21 mouse cellular contexts compared by ENCODE assay signal in genomic region chr5:33587498-33588058, GRCm38 (mm10). TPM values are rescaled to one million over a fixed set of nuclear protein-coding genes. Genes with fewer than 3 reads are reported as not detected.
DNase-seq lines count a peak whose midpoint lies in the region; ATAC-seq and TF ChIP-seq lines count a peak whose summit lies in the region.
"Had no signal": no experiment of that assay in that cellular context is flagged by ENCODE, and none has a peak within 500 bp of the region (broad histone marks: within the 10 kb centered on the region; RNA-seq: fewer than 3 reads in every experiment).

No protein-coding gene starts in this region.

- 82% methylated on average over 18 of the region's 18 CpGs for WGBS in intestine, postnatal 0 days
- WGBS in intestine, embryonic 15.5 days: 68% methylated on average over 18 of the region's 18 CpGs
- WGBS in hindbrain, embryonic 16.5 days: 40% methylated on average over 18 of the region's 18 CpGs
- 41% methylated on average over 18 of the region's 18 CpGs for WGBS in neural tube, embryonic 12.5 days
- WGBS in heart, embryonic 11.5 days (ENCODE audit: insufficient replicate concordance): 77% methylated on average over 18 of the region's 18 CpGs

- ATAC-seq in intestine, postnatal 0 days: 0 out of 2 replicates have a peak, but pooled peaks have one; percentile 21
- ATAC-seq in intestine, embryonic 15.5 days: no peak
- ATAC-seq in hindbrain, embryonic 16.5 days: 0 out of 2 replicates have a peak, but pooled peaks have one; percentile 31
- ATAC-seq in neural tube, embryonic 12.5 days (ENCODE audit: low FRiP score, low read depth): peak; percentile 46; the same call in 1 of the 2 replicates
- ATAC-seq in heart, embryonic 11.5 days (replicated peaks; ENCODE audit: insufficient number of reproducible peaks, low FRiP score, low TSS enrichment): no peak
- ATAC-seq: activated CD4-positive, CD25-positive, alpha-beta regulatory T cell, adult 4 months; forebrain, embryonic 13.5 days; forebrain, postnatal 0 days; inflammation-experienced regulatory T-cells, adult 6 months; Patski had no signal

- H3K9me3 ChIP-seq in intestine, postnatal 0 days (ENCODE audit: control insufficient read depth): no peaks in the 10 kb centered on the region
- no peaks in the 10 kb centered on the region for H3K9me3 ChIP-seq in intestine, embryonic 15.5 days
- no peaks in the 10 kb centered on the region for H3K9me3 ChIP-seq in hindbrain, embryonic 16.5 days (ENCODE audit: control insufficient read depth, low read length)
- H3K9me3 ChIP-seq in neural tube, embryonic 12.5 days: no peaks in the 10 kb centered on the region
- no peaks in the 10 kb centered on the region for H3K9me3 ChIP-seq in heart, embryonic 11.5 days (replicated peaks; ENCODE audit: control insufficient read depth, low read length)
- H3K9me3 ChIP-seq: embryonic facial prominence, embryonic 10.5 days; forebrain, embryonic 13.5 days had no signal

- no peaks in the 10 kb centered on the region for H3K27me3 ChIP-seq in intestine, postnatal 0 days (replicated peaks; ENCODE audit: control insufficient read depth, insufficient read depth, low read length)
- H3K27me3 ChIP-seq in intestine, embryonic 15.5 days (replicated peaks): no peaks in the 10 kb centered on the region
- H3K27me3 ChIP-seq in hindbrain, embryonic 16.5 days (replicated peaks; ENCODE audit: control insufficient read depth, insufficient read depth, low read length): peaks cover 2% of the 10 kb centered on the region; the same call in 1 of the 2 replicates
- H3K27me3 ChIP-seq in neural tube, embryonic 12.5 days (replicated peaks): no peaks in the 10 kb centered on the region
- peaks cover 6% of the 10 kb centered on the region for H3K27me3 ChIP-seq in heart, embryonic 11.5 days (ENCODE audit: control insufficient read depth, insufficient read depth, low read length)
- H3K27me3 ChIP-seq: Patski had no signal

- intact Hi-C loops in gastrocnemius, adult 2 months (cut with DNase I): loop anchor here (2.0 kb wide), 1 partner anchor 45 kb away; no protein-coding TSS in a partner anchor
- intact Hi-C loops in gastrocnemius, postnatal 14 days (cut with DNase I; ENCODE audit: low total_unique reads): loop anchor here (2.0 to 5.0 kb wide), 2 partner anchors 45 to 191 kb away; no protein-coding TSS in a partner anchor

- H3K27ac ChIP-seq in gastrocnemius, adult 2 months: no peak overlapping the region
- H3K27ac ChIP-seq in intestine, postnatal 0 days (ENCODE audit: low read depth, low read length): no peak overlapping the region
- H3K27ac ChIP-seq in intestine, embryonic 15.5 days: no peak overlapping the region
- no peak overlapping the region for H3K27ac ChIP-seq in hindbrain, embryonic 16.5 days (ENCODE audit: low read depth, low read length)
- H3K27ac ChIP-seq in neural tube, embryonic 12.5 days: no peak overlapping the region
- no peak overlapping the region for H3K27ac ChIP-seq in heart, embryonic 11.5 days (ENCODE audit: low read depth, low read length)
- H3K27ac ChIP-seq: embryonic facial prominence, embryonic 10.5 days; forebrain, embryonic 13.5 days had no signal

- no peaks in the 10 kb centered on the region for H3K4me1 ChIP-seq in intestine, postnatal 0 days (replicated peaks; ENCODE audit: control insufficient read depth, insufficient read depth, low read length)
- H3K4me1 ChIP-seq in intestine, embryonic 15.5 days (replicated peaks): no peaks in the 10 kb centered on the region
- H3K4me1 ChIP-seq in hindbrain, embryonic 16.5 days (ENCODE audit: control insufficient read depth, insufficient read depth, low read depth, low read length): peaks cover 9% of the 10 kb centered on the region
- peaks cover 10% of the 10 kb centered on the region; the same call in 1 of the 2 replicates for H3K4me1 ChIP-seq in neural tube, embryonic 12.5 days
- no peaks in the 10 kb centered on the region; the same call in 1 of the 2 replicates for H3K4me1 ChIP-seq in heart, embryonic 11.5 days (ENCODE audit: control insufficient read depth, insufficient read depth, low read length)
- H3K4me1 ChIP-seq: forebrain, embryonic 13.5 days had no signal

- H3K4me3 ChIP-seq in gastrocnemius, adult 2 months: no peak overlapping the region
- H3K4me3 ChIP-seq in intestine, postnatal 0 days (ENCODE audit: low read depth, low read length): no peak overlapping the region
- H3K4me3 ChIP-seq in intestine, embryonic 15.5 days (replicated peaks): no peak overlapping the region
- H3K4me3 ChIP-seq in hindbrain, embryonic 16.5 days (ENCODE audit: low read length): no peak overlapping the region
- H3K4me3 ChIP-seq in neural tube, embryonic 12.5 days: no peak overlapping the region
- no peak overlapping the region for H3K4me3 ChIP-seq in heart, embryonic 11.5 days (ENCODE audit: low read depth, low read length)
- H3K4me3 ChIP-seq: embryonic facial prominence, embryonic 10.5 days; forebrain, embryonic 13.5 days had no signal

- H3K4me2 ChIP-seq in intestine, postnatal 0 days (replicated peaks; ENCODE audit: low read depth): no peak overlapping the region
- H3K4me2 ChIP-seq in intestine, embryonic 15.5 days (replicated peaks): no peak overlapping the region
- H3K4me2 ChIP-seq in hindbrain, embryonic 16.5 days (ENCODE audit: low read length): no peak overlapping the region; the same call in 1 of the 2 replicates
- H3K4me2 ChIP-seq in neural tube, embryonic 12.5 days (replicated peaks): no peak overlapping the region
- H3K4me2 ChIP-seq in heart, embryonic 11.5 days: no peak overlapping the region
- H3K4me2 ChIP-seq: forebrain, embryonic 13.5 days had no signal

- no peak overlapping the region for H3K9ac ChIP-seq in intestine, postnatal 0 days (ENCODE audit: low read depth, low read length)
- H3K9ac ChIP-seq in intestine, embryonic 15.5 days: no peak overlapping the region
- H3K9ac ChIP-seq in hindbrain, embryonic 16.5 days (ENCODE audit: low read depth, low read length): no peak overlapping the region
- no peak overlapping the region for H3K9ac ChIP-seq in neural tube, embryonic 12.5 days
- no peak overlapping the region for H3K9ac ChIP-seq in heart, embryonic 11.5 days (ENCODE audit: low read depth, low read length)
- H3K9ac ChIP-seq: forebrain, embryonic 13.5 days; forebrain, postnatal 0 days had no signal

- H3K36me3 ChIP-seq in intestine, postnatal 0 days (ENCODE audit: control insufficient read depth, insufficient read depth): no peaks in the 10 kb centered on the region
- H3K36me3 ChIP-seq in intestine, embryonic 15.5 days: no peaks in the 10 kb centered on the region
- H3K36me3 ChIP-seq in hindbrain, embryonic 16.5 days (ENCODE audit: control insufficient read depth, insufficient read depth, low read length): no peaks in the 10 kb centered on the region
- H3K36me3 ChIP-seq in neural tube, embryonic 12.5 days: no peaks in the 10 kb centered on the region
- H3K36me3 ChIP-seq in heart, embryonic 11.5 days (ENCODE audit: control insufficient read depth, insufficient read depth, low read length): no peaks in the 10 kb centered on the region
- H3K36me3 ChIP-seq: embryonic facial prominence, embryonic 10.5 days had no signal

- TF ChIP-seq CTCF in gastrocnemius, adult 2 months (IDR thresholded peaks at IDR 0.05): no peak
- no peak for TF ChIP-seq CTCF in intestine, postnatal 0 days (IDR thresholded peaks at IDR 0.05; ENCODE audit: low read depth)

- DNase-seq in gastrocnemius, adult 2 months: peak; percentile 13
- no peak for DNase-seq in gastrocnemius, postnatal 14 days
- no peak for DNase-seq in ovary, adult 18-20 months (ENCODE audit: low spot score)
- DNase-seq: adrenal gland, postnatal 14 days; cerebellum, adult 11-12 months; cerebellum, adult 9-11 months; forebrain, postnatal 0 days; gastrocnemius, postnatal 36 days; heart, adult 11 months; heart, postnatal 10 days; heart, postnatal 4 days had no signal

RNA-seq across cellular contexts. Expression of gene Fam53a, which starts 41.9 kb away (rescaled TPM):
- 10 to 100 TPM; 59.4 to 68.6 TPM for total RNA-seq in gastrocnemius, adult 2 months (2021)
- 10 to 100 TPM; 52.5 to 57.0 TPM for total RNA-seq in gastrocnemius, postnatal 14 days (2021)
- polyA plus RNA-seq in intestine, postnatal 0 days (2015; fragmentation: Nextera tagmentation; extraction: Ambion mirVana): 39.4 and 42.1 TPM in 2 replicates
- 51.7 and 52.7 TPM in 2 replicates for polyA plus RNA-seq in intestine, embryonic 15.5 days (2015; fragmentation: Nextera tagmentation; extraction: Ambion mirVana)
- 28.4 and 33.0 TPM in 2 replicates for polyA plus RNA-seq in hindbrain, embryonic 16.5 days (2015; fragmentation: Nextera tagmentation; extraction: Ambion mirVana)
- polyA plus RNA-seq in neural tube, embryonic 12.5 days (2016; fragmentation: Nextera tagmentation; extraction: Ambion mirVana): 46.4 and 49.3 TPM in 2 replicates
- 56.6 and 59.5 TPM in 2 replicates for polyA plus RNA-seq in heart, embryonic 11.5 days (2014; fragmentation: Nextera tagmentation; extraction: Ambion mirVana)

RNA-seq across cellular contexts. Expression of gene Gm9903, which starts 42.1 kb away (rescaled TPM):
- total RNA-seq in gastrocnemius, adult 2 months (2021): under 1 TPM in 1 of 2 experiments, not detected in 1; 0.64 TPM
- total RNA-seq in gastrocnemius, postnatal 14 days (2021): 1 to 10 TPM in 1 of 2 experiments, under 1 TPM in 1; 0.62 to 1.0 TPM
- 0.42 and 0.52 TPM in 2 replicates for polyA plus RNA-seq in intestine, postnatal 0 days (2015; fragmentation: Nextera tagmentation; extraction: Ambion mirVana)
- 0.26 and 0.30 TPM in 2 replicates for polyA plus RNA-seq in intestine, embryonic 15.5 days (2015; fragmentation: Nextera tagmentation; extraction: Ambion mirVana)
- polyA plus RNA-seq in hindbrain, embryonic 16.5 days (2015; fragmentation: Nextera tagmentation; extraction: Ambion mirVana): 0.45 and 0.92 TPM in 2 replicates
- polyA plus RNA-seq in neural tube, embryonic 12.5 days (2016; fragmentation: Nextera tagmentation; extraction: Ambion mirVana): 0.49 and 0.61 TPM in 2 replicates
- polyA plus RNA-seq in heart, embryonic 11.5 days (2014; fragmentation: Nextera tagmentation; extraction: Ambion mirVana): 1.5 and 2.0 TPM in 2 replicates

Comparison
In these comparisons a context has a peak if more than half of its experiments do, and no peak if none do; other contexts are left out.
1. ATAC-seq: peak in intestine, postnatal 0 days (single experiment), hindbrain, embryonic 16.5 days (single experiment) and neural tube, embryonic 12.5 days (single experiment); none in intestine, embryonic 15.5 days (single experiment) and heart, embryonic 11.5 days (single experiment).